Comparison of ENCODE assay signal across 10 mouse cellular contexts in genomic region chr15:25909783-25910494, GRCm38 (mm10).
DNase-seq lines count a peak whose midpoint lies in the region; ATAC-seq lines count a peak whose summit lies in the region.
"Had no signal": no experiment of that assay in that cellular context is flagged by ENCODE, and none has a peak within 500 bp of the region (broad histone marks: within the 10 kb centered on the region; RNA-seq: fewer than 3 reads in every experiment).

No protein-coding gene starts in this region.

- ATAC-seq in heart, embryonic 11.5 days (replicated peaks; ENCODE audit: insufficient number of reproducible peaks, low FRiP score, low TSS enrichment) = 0 out of 2 replicates have a peak, but pooled peaks have one; percentile 21
- ATAC-seq in forebrain, embryonic 13.5 days = peak; percentile 76
- peak; percentile 75 for ATAC-seq in megakaryocyte-erythroid progenitor cell, adult 5-6 weeks (replicated peaks; ENCODE audit: low FRiP score, low TSS enrichment, poor library complexity, severe bottlenecking)

- 57% methylated on average over 11 of the region's 11 CpGs for WGBS in heart, embryonic 11.5 days (ENCODE audit: insufficient replicate concordance)
- 31% methylated on average over 11 of the region's 11 CpGs for WGBS in forebrain, embryonic 13.5 days

- H3K4me1 ChIP-seq in heart, embryonic 11.5 days (ENCODE audit: control insufficient read depth, insufficient read depth, low read length) = peaks cover 19% of the 10 kb centered on the region
- peaks cover 8% of the 10 kb centered on the region for H3K4me1 ChIP-seq in forebrain, embryonic 13.5 days

- intact Hi-C loops in heart, postnatal 10 days (cut with DNase I) = no loop called here

- no peaks in the 10 kb centered on the region for H3K27me3 ChIP-seq in heart, embryonic 11.5 days (ENCODE audit: control insufficient read depth, insufficient read depth, low read length)
- no peaks in the 10 kb centered on the region for H3K27me3 ChIP-seq in forebrain, embryonic 13.5 days

- DNase-seq in heart, postnatal 10 days = no peak
- DNase-seq in CD4-positive helper T cell, adult 2 months (ENCODE audit: low read depth, low spot score) = peak; percentile 54
- DNase-seq in right cerebral cortex, postnatal 4 days = no peak
- no peak for DNase-seq in kidney, postnatal 10 days
- no peak for DNase-seq in urinary bladder, postnatal 10 days (ENCODE audit: low spot score)
- DNase-seq: adrenal gland, adult 8-10 months; lung, postnatal 36 days had no signal

- H3K9me3 ChIP-seq in heart, embryonic 11.5 days (replicated peaks; ENCODE audit: control insufficient read depth, low read length) = no peaks in the 10 kb centered on the region
- no peaks in the 10 kb centered on the region for H3K9me3 ChIP-seq in forebrain, embryonic 13.5 days (replicated peaks)

- H3K4me2 ChIP-seq in heart, embryonic 11.5 days = no peak overlapping the region
- 0 out of 2 replicates have a peak overlapping the region, but pooled peaks have one; percentile 4 for H3K4me2 ChIP-seq in forebrain, embryonic 13.5 days

- H3K36me3 ChIP-seq in heart, embryonic 11.5 days (ENCODE audit: control insufficient read depth, insufficient read depth, low read length) = no peaks in the 10 kb centered on the region
- H3K36me3 ChIP-seq in forebrain, embryonic 13.5 days (ENCODE audit: poor library complexity, severe bottlenecking) = no peaks in the 10 kb centered on the region

- H3K4me3 ChIP-seq in heart, embryonic 11.5 days (ENCODE audit: low read depth, low read length) = no peak overlapping the region
- H3K4me3 ChIP-seq in forebrain, embryonic 13.5 days = no peak overlapping the region

- no peak overlapping the region for H3K9ac ChIP-seq in heart, embryonic 11.5 days (ENCODE audit: low read depth, low read length)
- H3K9ac ChIP-seq in forebrain, embryonic 13.5 days = no peak overlapping the region

- H3K27ac ChIP-seq in heart, embryonic 11.5 days (ENCODE audit: low read depth, low read length) = peak overlapping the region; percentile 74
- H3K27ac ChIP-seq in forebrain, embryonic 13.5 days = no peak overlapping the region

Comparison
In these comparisons a context has a peak if more than half of its experiments do, and no peak if none do; other contexts are left out.
1. ATAC-seq: peak in every context shown above with its lines; median percentile 76 in forebrain, embryonic 13.5 days; 75 in megakaryocyte-erythroid progenitor cell, adult 5-6 weeks; 21 in heart, embryonic 11.5 days.